8 mouse cellular contexts compared by ENCODE assay signal in genomic region chr17:71671840-71672546, GRCm38 (mm10). TPM values are rescaled to one million over a fixed set of nuclear protein-coding genes. Genes with fewer than 3 reads are reported as not detected.
DNase-seq lines count a peak whose midpoint lies in the region; ATAC-seq and TF ChIP-seq lines count a peak whose summit lies in the region.

No protein-coding gene starts in this region.

- no peak for ATAC-seq in limb, embryonic 14.5 days (ENCODE audit: low FRiP score, low read depth)
- ATAC-seq in stomach, postnatal 0 days (ENCODE audit: low FRiP score, low TSS enrichment), result no peak

- no peaks in the 10 kb centered on the region for H3K4me1 ChIP-seq in limb, embryonic 14.5 days (ENCODE audit: control insufficient read depth, insufficient read depth, low read length)
- peaks cover 4% of the 10 kb centered on the region; the same call in 1 of the 2 replicates for H3K4me1 ChIP-seq in stomach, postnatal 0 days (replicated peaks; ENCODE audit: control insufficient read depth, insufficient read depth)

- DNase-seq in adrenal gland, postnatal 10 days, result peak; percentile 56
- DNase-seq in adrenal gland, postnatal 4 days (ENCODE audit: low spot score in 2 of 2), result no peak
- peak; percentile 54 to 68 for DNase-seq in layer of hippocampus, postnatal 10 days (ENCODE audit: low spot score in 2 of 2)
- DNase-seq in layer of hippocampus, postnatal 14 days (ENCODE audit: low spot score in 2 of 2), result no peak
- no peak for DNase-seq in brain, embryonic 14.5 days (ENCODE audit: low read depth)
- DNase-seq in limb, embryonic 14.5 days (ENCODE audit: low spot score), result peak; percentile 38
- DNase-seq in stomach, postnatal 0 days (ENCODE audit: low spot score), result peak; percentile 57
- DNase-seq in cerebellum, adult 11-12 months, result no peak

- TF ChIP-seq POLR2A in brain, embryonic 14.5 days (IDR thresholded peaks at IDR 0.05; ENCODE audit: borderline replicate concordance, extremely low read depth, insufficient read depth, insufficient read length, poor library complexity, severe bottlenecking), result no peak
- TF ChIP-seq POLR2A in limb, embryonic 14.5 days (IDR thresholded peaks at IDR 0.05; ENCODE audit: borderline replicate concordance, extremely low read depth, insufficient read depth, insufficient read length), result no peak

- H3K4me3 ChIP-seq in limb, embryonic 14.5 days (replicated peaks; ENCODE audit: low read length), result no peak overlapping the region
- no peak overlapping the region for H3K4me3 ChIP-seq in stomach, postnatal 0 days (ENCODE audit: low read depth, low read length)

- H3K4me2 ChIP-seq in limb, embryonic 14.5 days (replicated peaks; ENCODE audit: low read depth, low read length, severe bottlenecking), result no peak overlapping the region
- no peak overlapping the region for H3K4me2 ChIP-seq in stomach, postnatal 0 days (replicated peaks; ENCODE audit: low read depth)

- no peak overlapping the region for H3K9ac ChIP-seq in limb, embryonic 14.5 days (ENCODE audit: low read depth, low read length, severe bottlenecking)
- H3K9ac ChIP-seq in stomach, postnatal 0 days (ENCODE audit: low read length), result no peak overlapping the region

- no peaks in the 10 kb centered on the region for H3K36me3 ChIP-seq in limb, embryonic 14.5 days (ENCODE audit: control insufficient read depth, insufficient read depth, low read length)
- no peaks in the 10 kb centered on the region for H3K36me3 ChIP-seq in stomach, postnatal 0 days (ENCODE audit: control insufficient read depth, insufficient read depth, low read length)

- no peaks in the 10 kb centered on the region for H3K9me3 ChIP-seq in limb, embryonic 14.5 days (ENCODE audit: control insufficient read depth, low read length)
- H3K9me3 ChIP-seq in stomach, postnatal 0 days (ENCODE audit: control insufficient read depth, low read length), result no peaks in the 10 kb centered on the region

- no peak overlapping the region for H3K27ac ChIP-seq in limb, embryonic 14.5 days (replicated peaks; ENCODE audit: low read depth, low read length)
- H3K27ac ChIP-seq in stomach, postnatal 0 days (replicated peaks), result no peak overlapping the region

- WGBS in limb, embryonic 14.5 days, result 62% methylated on average over 17 of the region's 17 CpGs
- 60% methylated on average over 17 of the region's 17 CpGs for WGBS in stomach, postnatal 0 days

- peak; percentile 51; the same call in 1 of the 2 replicates for TF ChIP-seq CTCF in brain, embryonic 14.5 days (IDR thresholded peaks at IDR 0.05; ENCODE audit: borderline replicate concordance, extremely low read depth, insufficient read depth, insufficient read length)
- TF ChIP-seq CTCF in stomach, postnatal 0 days (IDR thresholded peaks at IDR 0.05; ENCODE audit: low read depth), result peak; percentile 68

- no peaks in the 10 kb centered on the region for H3K27me3 ChIP-seq in limb, embryonic 14.5 days (ENCODE audit: control insufficient read depth, insufficient read depth, low read length)
- H3K27me3 ChIP-seq in stomach, postnatal 0 days (ENCODE audit: control insufficient read depth, insufficient read depth, low read length), result no peaks in the 10 kb centered on the region

- no peak for TF ChIP-seq EP300 in stomach, postnatal 0 days (optimal IDR thresholded peaks at IDR 0.05)

RNA-seq across cellular contexts. Expression of gene Togaram2, which starts 1.1 kb away (rescaled TPM):
- total RNA-seq in adrenal gland, postnatal 10 days (2021), result under 1 TPM; 0.27 to 0.33 TPM
- total RNA-seq in adrenal gland, postnatal 4 days (2021), result under 1 TPM; 0.14 to 0.17 TPM
- total RNA-seq in layer of hippocampus, postnatal 10 days (2021), result 1 to 10 TPM; 1.6 to 2.4 TPM
- total RNA-seq in layer of hippocampus, postnatal 14 days (2021), result 1 to 10 TPM; 1.3 to 1.6 TPM
- polyA plus RNA-seq in brain, embryonic 14.5 days (2012; rRNA removed), result 0.61 and 0.68 TPM in 2 replicates
- polyA plus RNA-seq in limb, embryonic 14.5 days (2012; rRNA removed), result 0.24 and 0.26 TPM in 2 replicates
- polyA plus RNA-seq in limb, embryonic 14.5 days (2014; fragmentation: Nextera tagmentation; extraction: Ambion mirVana), result 0.08 TPM in 2 replicates
- polyA plus RNA-seq in stomach, postnatal 0 days (2015; fragmentation: Nextera tagmentation; extraction: Ambion mirVana), result 0.55 and 0.68 TPM in 2 replicates

RNA-seq across cellular contexts. Expression of gene Wdr43, which starts 56.3 kb away (rescaled TPM):
- 10 to 100 TPM; 46.3 to 53.4 TPM for total RNA-seq in adrenal gland, postnatal 10 days (2021)
- 10 to 100 TPM; 59.1 to 71.4 TPM for total RNA-seq in adrenal gland, postnatal 4 days (2021)
- total RNA-seq in layer of hippocampus, postnatal 10 days (2021), result 10 to 100 TPM; 33.3 to 35.9 TPM
- total RNA-seq in layer of hippocampus, postnatal 14 days (2021), result 10 to 100 TPM; 26.8 to 32.4 TPM
- 26.9 and 44.8 TPM in 2 replicates for polyA plus RNA-seq in brain, embryonic 14.5 days (2012; rRNA removed)
- 47.2 and 57.0 TPM in 2 replicates for polyA plus RNA-seq in limb, embryonic 14.5 days (2012; rRNA removed)
- polyA plus RNA-seq in limb, embryonic 14.5 days (2014; fragmentation: Nextera tagmentation; extraction: Ambion mirVana), result 78.8 and 82.9 TPM in 2 replicates
- 28.0 and 30.6 TPM in 2 replicates for polyA plus RNA-seq in stomach, postnatal 0 days (2015; fragmentation: Nextera tagmentation; extraction: Ambion mirVana)

Comparison
In these comparisons a context has a peak if more than half of its experiments do, and no peak if none do; other contexts are left out.
1. DNase-seq: peak in adrenal gland, postnatal 10 days (single experiment), layer of hippocampus, postnatal 10 days (2 of 2), limb, embryonic 14.5 days (single experiment) and stomach, postnatal 0 days (single experiment); none in adrenal gland, postnatal 4 days (0 of 2), layer of hippocampus, postnatal 14 days (0 of 2), brain, embryonic 14.5 days (single experiment) and cerebellum, adult 11-12 months (single experiment).